Mouse (Mus musculus): ENCODE data around the gene Cox18.

DNA sequence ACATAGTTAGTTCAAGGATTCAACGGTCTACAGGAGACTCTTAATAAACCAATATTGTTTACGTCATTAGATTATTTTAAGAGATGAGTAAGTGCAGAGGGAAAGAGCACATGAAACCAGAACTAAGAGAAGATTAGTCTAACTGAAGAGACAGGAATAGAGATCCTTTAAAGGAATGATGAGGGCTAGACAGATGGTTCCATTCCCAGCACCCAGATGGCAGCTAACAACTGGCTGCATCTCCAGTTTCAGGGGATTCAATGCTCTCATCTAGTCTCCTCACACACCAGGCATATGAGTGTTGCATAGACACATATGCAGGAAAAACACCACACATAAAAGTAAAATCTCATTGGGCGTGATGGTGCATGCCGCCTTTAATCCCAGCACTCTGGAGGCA is 9.5 kb upstream of the Cox18 start:
- TF ChIP-seq EP300 (IDR thresholded peaks at IDR 0.05; ENCODE audit: low read depth in 1 of 2, low read length in 2 of 2) (no peak), ZNF384 (IDR thresholded peaks at IDR 0.05; ENCODE audit: low read depth, low read length) (no peak), JUND (IDR thresholded peaks at IDR 0.05; ENCODE audit: low read depth, low read length) (no peak), USF1 (IDR thresholded peaks at IDR 0.05; ENCODE audit: low read depth, low read length) (no peak), ELF1 (IDR thresholded peaks at IDR 0.05; ENCODE audit: low read depth, low read length) (no peak), CTCF (IDR thresholded peaks at IDR 0.05 in 2 of 3, conservative IDR thresholded peaks at IDR 0.05 in 1 of 3; ENCODE audit: control insufficient read depth in 1 of 3, insufficient read depth in 1 of 3, low read depth in 2 of 3, low read length in 3 of 3, poor library complexity in 1 of 3, severe bottlenecking in 1 of 3) (no peak), POLR2A (IDR thresholded peaks at IDR 0.05; ENCODE audit: control insufficient read depth in 1 of 2, insufficient read depth in 1 of 2, low read depth in 1 of 2, low read length in 2 of 2, poor library complexity in 1 of 2) (no peak), MAFK (IDR thresholded peaks at IDR 0.05; ENCODE audit: borderline replicate concordance, low read depth, low read length) (no peak), POLR2AphosphoS2 (IDR thresholded peaks at IDR 0.05; ENCODE audit: low read length) (no peak), TCF12 (IDR thresholded peaks at IDR 0.05; ENCODE audit: low read depth, low read length) (no peak), SMC3 (IDR thresholded peaks at IDR 0.05; ENCODE audit: low read depth, low read length) (no peak), E2F4 (IDR thresholded peaks at IDR 0.05; ENCODE audit: borderline replicate concordance, low read depth, low read length) (no peak)
